Mouse (Mus musculus) common myeloid progenitor, adult 5-6 weeks (primary cell): ENCODE measurements around the gene Hmcn1. TPM values are rescaled to one million over a fixed set of nuclear protein-coding genes. Genes with fewer than 3 reads are reported as not detected.

Experiments
- ATAC-seq: replicated peaks from 2 replicates; pipeline ENCODE4 v1.8.0; 2016; ENCODE audit warnings: low read depth, mild to moderate bottlenecking, moderate TSS enrichment, inconsistent platforms; ENCODE audit not compliant: poor library complexity, severe bottlenecking
- total RNA-seq: library from RNA; stranded (forward); fragments of 200-1000, 187-1606 nt; gene quantifications from 2 replicates; pipeline ENCODE4 v1.2.3, GENCODE M21; 2017

Hmcn1 gene
- total RNA-seq: not detected in 2 replicates

GRCm38 (mm10) chr1:150993162-150994064, at the start of gene Hmcn1:
Gene Hmcn1 (minus strand): TSS chr1:150993435.
- peak; percentile 62 for ATAC-seq

- peak; percentile 75 for ATAC-seq
These were observed 47.9 kb upstream of the Hmcn1 start for GRCm38 (mm10) chr1:151040945-151041649.

- peak; percentile 48 for ATAC-seq
These were observed 47.1 kb upstream of the Hmcn1 start for GRCm38 (mm10) chr1:151040290-151040689.

- no peak for ATAC-seq
These were observed 46.0 kb upstream of the Hmcn1 start for GRCm38 (mm10) chr1:151039189-151039588.

GRCm38 (mm10) chr1:151038566-151038965, 45.3 kb upstream of the Hmcn1 start:
- no peak for ATAC-seq

GRCm38 (mm10) chr1:151036405-151036985, 43.3 kb upstream of the Hmcn1 start:
- no peak for ATAC-seq

GRCm38 (mm10) chr1:151035766-151036165, 42.5 kb upstream of the Hmcn1 start:
- no peak for ATAC-seq

GRCm38 (mm10) chr1:151034993-151035592, 41.9 kb upstream of the Hmcn1 start:
- peak; percentile 79 for ATAC-seq

- ATAC-seq: no peak
These were observed 40.1 kb upstream of the Hmcn1 start for GRCm38 (mm10) chr1:151033291-151033690.

GRCm38 (mm10) chr1:151031581-151031980, 38.3 kb upstream of the Hmcn1 start:
- ATAC-seq: no peak

- ATAC-seq: no peak
These were observed 37.9 kb upstream of the Hmcn1 start for GRCm38 (mm10) chr1:151031086-151031485.

GRCm38 (mm10) chr1:151025049-151025773, 32.0 kb upstream of the Hmcn1 start:
- ATAC-seq: peak; percentile 95

GRCm38 (mm10) chr1:151019273-151019890, 26.1 kb upstream of the Hmcn1 start:
- ATAC-seq: no peak

- peak; percentile 92 for ATAC-seq
These were observed 17.8 kb upstream of the Hmcn1 start for GRCm38 (mm10) chr1:151011056-151011455.

- peak; percentile 76 for ATAC-seq
These were observed 16.0 kb upstream of the Hmcn1 start for GRCm38 (mm10) chr1:151009115-151009797.

- ATAC-seq: no peak
These were observed 14.5 kb upstream of the Hmcn1 start for GRCm38 (mm10) chr1:151007747-151008146.

GRCm38 (mm10) chr1:151004007-151004406, 10.8 kb upstream of the Hmcn1 start:
- ATAC-seq: no peak

- ATAC-seq: peak; percentile 76
These were observed 8.7 kb upstream of the Hmcn1 start for GRCm38 (mm10) chr1:151001868-151002428.
